Mouse (Mus musculus) frontal cortex, postnatal 14 days (tissue): ENCODE data around the gene Ttc41.

Experiments used
- DNase-seq, 2 experiments: peaks; one replicate each; pipeline ENCODE4 v3.0.0; 2022; ENCODE audit warnings: low spot score in 2 of 2

The Ttc41 gene

GRCm38 (mm10) chr10:86755816-86756502 is 50.3 kb downstream of the Ttc41 start:
- DNase-seq = no peak

DNA sequence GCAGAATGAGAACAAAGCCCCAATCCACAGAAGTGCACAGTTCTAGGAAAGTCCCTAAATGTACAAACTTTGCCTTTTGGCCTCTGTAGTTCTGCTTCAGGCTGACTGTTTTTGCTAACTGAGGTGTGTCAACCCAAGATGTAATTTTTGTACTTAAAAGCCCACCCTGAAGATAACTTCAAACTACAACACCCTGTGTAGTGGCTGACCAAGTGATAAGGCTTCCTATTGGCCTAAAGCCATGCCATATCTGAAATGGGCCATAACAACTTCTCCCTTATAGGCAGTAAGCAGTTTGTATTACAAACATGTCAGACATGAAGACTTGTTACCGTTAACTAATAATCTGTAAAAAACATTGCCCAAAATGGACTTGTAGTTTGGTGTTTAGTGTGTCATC is 52.1 kb downstream of the Ttc41 start:
- DNase-seq = no peak

DNA sequence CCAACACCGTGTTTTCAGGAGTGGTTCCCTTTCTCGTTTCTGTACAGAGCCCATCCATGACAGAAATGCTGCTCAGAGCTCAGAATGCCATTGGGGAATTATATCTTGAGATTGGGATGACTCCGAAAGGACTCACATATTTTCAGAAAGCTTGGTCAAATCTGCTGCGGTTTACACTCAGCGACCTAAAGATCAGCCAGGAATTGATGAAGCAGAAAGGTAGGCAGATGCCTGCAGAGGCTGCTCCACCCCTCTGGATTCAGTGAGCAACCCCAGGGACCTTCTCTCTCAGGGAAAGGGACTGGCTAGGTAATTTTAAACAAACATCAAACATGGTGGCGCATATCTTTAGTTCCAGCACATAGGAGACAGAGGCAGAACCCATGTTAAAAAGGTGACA is 52.6 kb downstream of the Ttc41 start:
- DNase-seq = no peak

DNA sequence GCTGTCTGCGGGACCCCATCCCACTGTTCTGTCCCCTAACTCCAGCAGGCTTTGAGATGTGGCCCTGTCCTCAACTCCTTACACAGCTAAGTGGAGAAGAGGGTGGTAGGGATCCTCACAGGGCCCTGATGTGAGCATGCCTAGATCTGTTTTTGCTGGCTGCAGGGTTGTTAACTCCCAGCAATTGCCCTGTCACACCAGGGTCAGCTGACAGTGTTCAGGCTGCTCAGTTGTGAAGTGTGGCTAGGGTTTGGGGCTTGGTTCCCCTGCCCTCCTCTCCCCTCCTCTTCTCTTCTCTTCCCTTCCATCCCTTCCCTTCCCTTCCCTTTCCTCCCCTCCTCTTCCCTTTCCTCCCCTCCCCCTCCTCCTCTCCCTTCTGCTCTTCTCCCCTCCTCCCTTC is 55.6 kb downstream of the Ttc41 start:
- DNase-seq = no peak

DNA sequence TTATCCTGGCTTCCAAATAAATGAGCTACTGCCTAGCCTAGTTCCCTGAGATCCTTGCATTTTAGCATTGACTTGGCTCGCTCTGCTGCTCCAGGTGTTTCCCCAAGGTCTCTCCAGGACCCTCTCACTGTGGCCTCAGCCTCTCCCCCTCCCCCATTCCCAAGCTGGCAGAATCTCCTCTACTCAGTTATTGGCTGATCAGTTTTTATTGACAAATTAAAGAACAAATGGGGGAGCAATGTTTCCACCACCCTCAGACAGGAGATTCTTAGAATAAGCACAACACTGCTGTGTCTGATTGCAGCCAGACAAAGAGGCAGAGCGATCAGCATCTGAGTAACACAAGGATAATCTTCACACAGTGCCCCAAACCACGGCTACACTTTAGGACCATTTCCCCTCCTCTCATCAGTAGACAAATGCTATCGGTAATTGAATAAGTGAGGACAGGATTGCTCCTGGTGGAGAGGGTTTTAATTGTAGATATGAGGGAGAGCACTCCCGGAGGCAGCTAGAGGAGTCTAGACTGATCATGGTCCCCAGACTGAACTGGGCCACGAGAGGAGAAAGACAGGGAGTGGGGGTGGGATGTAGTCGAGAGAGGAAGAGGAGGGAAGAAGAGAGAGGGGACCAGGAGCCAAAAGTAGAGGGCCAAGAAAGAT is 56.2 kb downstream of the Ttc41 start:
- no peak for DNase-seq

DNA sequence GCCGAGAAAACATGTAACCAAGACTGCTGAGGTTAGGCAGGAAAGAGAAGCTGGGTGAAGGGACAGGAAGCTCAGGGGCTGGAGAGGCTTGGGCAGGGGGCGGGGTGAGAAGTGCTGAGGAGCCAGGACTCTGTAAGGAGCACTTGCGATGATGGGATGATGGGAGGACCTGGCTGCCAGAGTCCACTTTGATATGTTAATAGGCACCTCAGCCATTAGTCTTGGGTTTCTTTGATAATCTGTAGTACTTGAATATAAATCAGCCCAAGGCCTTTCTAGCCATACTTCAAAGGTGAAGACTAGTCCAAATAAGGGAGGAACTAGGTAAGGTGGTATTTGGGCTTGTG is 56.7 kb downstream of the Ttc41 start:
- no peak for DNase-seq

DNA sequence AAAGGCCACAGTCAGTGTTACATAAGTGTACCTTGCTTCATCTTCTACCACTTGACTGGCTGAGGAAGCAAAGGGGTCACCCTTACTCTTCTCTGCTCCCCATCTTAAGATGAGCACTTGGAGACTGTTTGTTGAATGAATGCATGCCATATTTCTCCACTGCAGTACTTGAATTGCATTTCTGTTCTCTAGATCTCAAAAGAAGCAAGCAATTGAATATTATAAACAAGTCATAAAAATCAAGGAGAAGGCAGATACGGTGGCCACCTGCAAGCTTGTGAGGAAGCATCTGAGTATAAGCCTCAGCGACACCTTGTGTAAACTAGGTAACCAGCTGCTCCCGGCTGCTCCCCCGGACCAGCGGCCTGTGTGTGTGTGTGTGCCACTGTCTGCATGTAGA is 58.1 kb downstream of the Ttc41 start, which contains the start of gene Gm49358:
TSS of gene Gm49358 (plus strand) at position 301 of the 400 bp plus-strand sequence.
- no peak for DNase-seq

DNA sequence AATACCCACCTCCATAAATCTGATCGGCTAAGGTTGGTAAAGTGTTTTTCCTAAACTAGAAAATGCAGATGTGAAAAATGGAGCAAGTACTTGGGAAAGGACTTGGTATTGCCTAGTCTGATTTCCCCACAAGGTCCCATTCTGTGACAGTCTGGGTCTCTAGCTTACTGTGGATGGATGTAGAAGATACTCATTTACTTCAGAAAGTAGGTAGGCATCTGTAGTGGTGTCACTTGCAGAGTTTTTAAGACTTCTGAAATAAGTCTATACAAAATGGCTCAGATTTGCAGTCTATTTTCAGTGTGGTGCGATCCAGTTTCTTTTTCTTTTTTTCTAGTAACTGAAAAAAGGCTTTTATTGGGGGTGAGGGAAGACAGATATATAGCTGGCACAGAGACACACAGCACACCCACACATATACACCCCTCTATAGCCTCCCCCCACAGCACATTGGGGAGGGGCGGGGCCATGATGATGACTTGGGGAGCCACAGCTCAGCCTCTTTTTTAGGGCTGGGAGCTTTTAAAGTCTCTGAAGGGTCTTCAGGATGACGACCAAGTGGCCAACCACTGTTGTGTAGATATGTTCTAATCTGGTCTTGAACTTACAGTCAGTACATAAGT is 59.8 kb downstream of the Ttc41 start:
- no peak for DNase-seq

DNA sequence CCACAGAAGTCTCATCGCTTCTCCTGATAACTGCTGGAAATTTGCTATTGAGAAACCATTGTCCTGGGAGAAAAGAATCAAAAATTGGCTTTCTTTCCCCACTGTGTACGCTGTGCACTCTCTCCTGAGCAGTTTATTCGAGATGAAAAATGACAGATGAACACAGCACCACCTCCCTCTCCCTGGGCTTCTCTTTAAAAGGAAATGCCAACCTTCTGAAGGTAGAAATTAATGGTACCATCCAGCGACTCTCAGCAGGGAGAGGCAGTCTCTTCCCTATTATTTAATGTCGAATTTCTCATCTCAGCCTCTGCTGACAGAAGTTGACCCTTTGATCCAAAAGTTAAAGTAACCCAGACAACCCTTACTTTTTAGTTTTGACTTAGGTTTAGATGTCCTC is 63.6 kb downstream of the Ttc41 start:
- DNase-seq = no peak

GRCm38 (mm10) chr10:86769797-86770196 is 64.2 kb downstream of the Ttc41 start:
- no peak for DNase-seq

GRCm38 (mm10) chr10:86771701-86772100 is 66.1 kb downstream of the Ttc41 start:
- no peak for DNase-seq

DNA sequence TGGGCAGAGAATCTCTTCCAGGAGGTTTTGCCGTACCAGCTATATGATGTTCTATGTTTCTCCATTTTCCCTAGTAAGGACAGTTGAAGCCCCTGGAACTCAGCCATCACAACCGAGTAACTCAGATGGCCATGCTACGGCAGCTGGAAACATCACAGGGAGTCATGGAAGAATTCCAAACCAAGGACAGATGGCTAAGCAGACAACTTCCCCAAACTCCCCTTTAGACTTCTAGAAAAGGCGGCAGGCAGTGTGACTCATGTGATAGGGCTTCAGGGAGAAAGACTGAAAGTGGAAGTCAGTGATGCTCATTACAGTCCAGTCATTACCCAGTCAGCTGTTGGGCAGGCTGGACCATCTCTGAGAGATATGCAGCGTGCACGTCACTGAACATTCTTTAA is 66.6 kb downstream of the Ttc41 start:
- DNase-seq = no peak

DNA sequence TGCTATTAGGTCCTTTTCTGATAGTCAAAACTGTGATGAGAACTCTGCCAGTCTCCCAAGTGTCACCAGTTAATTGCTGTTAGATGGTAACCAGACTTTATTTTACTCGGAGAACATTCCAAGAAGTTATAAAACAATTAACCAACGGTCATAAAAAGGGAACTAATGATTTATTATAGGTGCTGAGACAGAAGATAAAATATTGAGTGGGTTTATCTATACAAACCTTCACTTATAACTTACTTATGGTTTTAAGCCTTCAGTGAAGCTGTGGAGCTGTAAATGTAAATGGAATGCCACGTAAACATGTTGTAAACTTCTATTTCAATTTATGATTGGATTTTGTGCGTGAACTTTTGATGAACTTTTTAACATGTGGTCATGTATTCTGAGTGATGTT is 67.7 kb downstream of the Ttc41 start:
- DNase-seq = no peak

- DNase-seq = no peak
Measured at GRCm38 (mm10) chr10:86776281-86776680, 70.7 kb downstream of the Ttc41 start.

- no peak for DNase-seq
Measured at GRCm38 (mm10) chr10:86777614-86778319, 72.2 kb downstream of the Ttc41 start.

DNA sequence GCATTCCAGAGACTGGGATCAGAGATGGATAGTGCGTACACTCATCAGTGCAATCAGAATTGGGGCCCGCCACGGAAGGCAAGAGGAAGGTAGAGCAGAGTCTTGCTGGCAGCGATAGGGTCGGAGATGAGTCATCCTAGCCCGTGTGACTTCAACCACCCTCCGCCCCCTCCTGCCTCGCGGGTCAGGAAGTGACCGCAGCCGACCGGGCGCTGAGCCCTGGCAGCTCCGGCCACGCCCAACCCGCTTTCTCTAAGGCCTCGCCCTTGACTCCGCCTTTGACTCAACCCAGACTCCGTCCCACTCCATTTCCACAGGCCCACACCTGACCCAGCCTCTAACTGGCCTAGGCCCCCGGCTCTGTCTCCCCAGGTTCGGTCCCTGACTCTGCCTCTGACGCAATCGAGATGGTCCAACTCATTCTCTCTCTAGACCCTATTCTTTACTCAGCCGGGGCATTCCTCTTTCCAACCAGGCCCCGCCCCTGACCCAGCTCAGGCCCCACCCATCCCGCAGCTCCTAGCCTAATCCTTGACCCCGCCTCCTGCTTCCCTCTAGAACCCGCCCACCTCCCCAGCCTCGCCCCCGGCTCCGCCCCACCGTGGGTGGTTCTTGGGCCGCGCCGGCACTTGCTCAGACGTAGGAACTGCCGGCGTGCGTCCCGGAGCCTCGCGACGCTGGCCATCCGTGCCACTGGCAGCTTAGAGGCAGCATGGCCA is 72.9 kb downstream of the Ttc41 start, which contains the start of gene Nt5dc3:
TSS of gene Nt5dc3 (plus strand) at position 608 of the 719 bp plus-strand sequence.
- peak; percentile 85 to 88 for DNase-seq

DNA sequence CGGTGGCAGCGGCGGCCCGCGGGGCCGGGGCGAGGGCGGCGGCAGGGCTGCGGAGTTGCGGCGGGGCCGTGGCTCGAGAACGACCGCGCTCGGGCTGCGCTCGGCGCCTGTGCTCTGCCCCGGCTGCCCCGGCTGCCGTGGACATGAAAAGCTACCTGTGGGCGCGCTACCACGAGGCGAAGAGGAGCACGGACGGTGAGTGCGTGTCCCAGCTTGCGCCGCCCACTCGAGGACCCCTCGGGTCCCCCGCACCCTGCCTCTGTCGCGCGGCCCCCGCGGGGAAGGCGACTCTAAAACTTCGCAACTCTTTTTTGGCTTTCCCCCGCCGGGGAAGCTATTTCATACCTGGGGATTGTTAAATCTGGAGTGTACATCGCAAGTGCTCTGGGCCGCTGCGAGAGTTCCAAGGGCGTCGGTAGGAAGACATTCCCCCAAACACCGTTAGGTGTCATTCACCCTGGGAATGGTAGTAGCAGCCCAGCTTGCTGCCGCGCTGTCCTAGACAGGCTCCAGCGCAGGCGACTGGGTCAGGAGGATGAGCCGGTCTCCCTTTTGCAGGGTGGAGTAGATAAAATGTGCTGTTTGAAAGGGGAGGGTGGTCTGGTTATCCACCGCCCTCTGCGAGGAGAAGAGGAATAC is 73.6 kb downstream of the Ttc41 start:
- no peak for DNase-seq

GRCm38 (mm10) chr10:86779816-86780500 is 74.3 kb downstream of the Ttc41 start:
- no peak for DNase-seq

DNA sequence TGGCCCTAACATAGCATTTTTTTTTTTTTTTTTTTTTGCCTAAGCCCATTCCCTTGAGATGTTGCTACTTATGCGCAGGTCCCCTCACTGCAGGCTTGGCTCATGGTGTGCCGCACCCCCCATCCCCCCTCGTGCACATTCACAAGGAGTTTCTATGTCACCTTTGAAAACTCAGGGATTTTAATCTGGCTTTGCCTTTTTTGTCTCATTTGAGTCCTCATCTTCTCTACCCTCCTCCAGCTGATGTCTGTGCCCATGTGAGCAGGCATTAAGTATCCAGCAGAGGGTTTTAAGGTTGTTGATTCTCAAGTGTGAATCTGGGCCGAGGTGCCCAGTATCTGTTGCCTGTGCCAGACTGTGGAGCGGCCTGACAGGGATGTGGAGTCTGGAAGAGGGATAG is 76.0 kb downstream of the Ttc41 start:
- no peak for DNase-seq

GRCm38 (mm10) chr10:86782656-86783055 is 77.0 kb downstream of the Ttc41 start:
- no peak for DNase-seq

GRCm38 (mm10) chr10:86783561-86783960 is 78.0 kb downstream of the Ttc41 start:
- DNase-seq = no peak
